Mouse (Mus musculus) stomach, postnatal 0 days (tissue): ENCODE results near the gene Chil4.
"Not testable (repeated sequence)": the region's sequence is repeated elsewhere in the genome, so short reads cannot be mapped to it uniquely, and the experiment has no call there.

ENCODE experiments used
- CTCF ChIP-seq: IDR thresholded peaks from 2 replicates; pipeline ENCODE4 v1.5.1; 2016; ENCODE audit warnings: antibody characterized with exemption, low read depth, mild to moderate bottlenecking, moderate library complexity
- EP300 ChIP-seq: optimal IDR thresholded peaks from 2 replicates; pipeline ENCODE3; 2016; ENCODE audit warnings: antibody characterized with exemption

DNA sequence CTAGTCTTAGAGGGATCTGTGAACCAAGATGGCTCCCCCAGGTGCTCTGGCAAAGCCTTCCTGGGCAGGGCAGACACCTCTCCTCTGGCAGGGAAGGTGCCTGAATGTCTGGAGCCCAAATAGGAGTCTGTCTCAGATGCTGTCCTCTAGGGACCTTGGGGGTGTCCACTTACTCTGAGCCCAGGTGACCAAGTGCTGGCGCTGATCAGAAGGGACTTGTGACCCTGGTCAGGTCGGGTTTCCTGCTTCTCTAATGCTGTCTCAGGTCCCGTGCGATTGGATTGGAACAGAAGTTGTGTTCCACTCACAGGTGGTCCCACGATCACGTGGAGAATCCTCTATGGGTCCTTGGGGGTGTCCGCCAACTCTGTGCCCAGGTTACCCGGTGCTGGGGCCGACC, 28.1 kb upstream of the Chil4 start:
- TF ChIP-seq CTCF, EP300: not testable (repeated sequence)
